Mouse (Mus musculus): Measurements from ENCODE around the gene Olfr1417. TPM values are rescaled to one million over a fixed set of nuclear protein-coding genes. Genes with fewer than 3 reads are reported as not detected.
"Not testable (repeated sequence)": the region's sequence is repeated elsewhere in the genome, so short reads cannot be mapped to it uniquely, and the experiment has no call there.

Gene Olfr1417
- not detected in 2 replicates for polyA plus RNA-seq (2014; fragmentation: Nextera tagmentation; extraction: Ambion mirVana)

DNA sequence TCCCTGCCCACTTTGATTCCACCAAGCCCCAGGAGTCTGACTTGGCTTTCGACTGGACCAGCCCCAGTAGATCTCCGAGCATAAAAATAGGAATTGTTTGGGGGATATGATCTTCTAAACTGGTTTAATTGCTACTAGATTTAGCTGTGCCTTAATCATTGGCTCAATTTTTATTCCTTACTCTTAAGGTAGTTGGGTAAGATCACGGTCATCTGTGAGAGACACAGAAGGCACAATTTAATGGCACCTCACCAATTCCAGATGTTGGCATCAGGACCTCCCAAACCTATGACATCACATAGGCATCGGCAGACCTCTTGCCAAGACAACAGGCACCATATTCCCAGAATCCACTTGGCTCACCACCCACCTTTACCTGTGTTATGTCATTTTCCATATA is at the start of gene Olfr1417:
Gene Olfr1417, minus strand, starts transcription at position 101 of the 400 bp plus-strand sequence.
- DNase-seq (ENCODE audit: low spot score) (no peak), ATAC-seq (replicated peaks; ENCODE audit: low FRiP score) (no peak)
- no peak within 1 kb of the TSS for H3K9ac ChIP-seq (ENCODE audit: low read depth, low read length)
- no peaks in the 10 kb centered on the region for H3K27me3 ChIP-seq (replicated peaks; ENCODE audit: control insufficient read depth, insufficient read depth, low read length)
- H3K4me1 ChIP-seq (replicated peaks; ENCODE audit: control insufficient read depth, insufficient read depth, low read length): no peaks in the 10 kb centered on the region
- H3K9me3 ChIP-seq (ENCODE audit: control insufficient read depth, low read length): no peaks in the 10 kb centered on the region
- H3K4me3 ChIP-seq (ENCODE audit: low read depth, low read length): no peak within 1 kb of the TSS
- no peaks in the 10 kb centered on the region for H3K36me3 ChIP-seq (ENCODE audit: control insufficient read depth, insufficient read depth, low read length)
- 71% methylated on average over 4 of the region's 4 CpGs for WGBS
- no peak within 1 kb of the TSS for H3K4me2 ChIP-seq
- no peak within 1 kb of the TSS for H3K27ac ChIP-seq (ENCODE audit: low read depth, low read length)

- Histone ChIP-seq H3K27ac (ENCODE audit: low read depth, low read length) (no peak within 1 kb of the TSS), H3K36me3 (ENCODE audit: control insufficient read depth, insufficient read depth, low read length) (no peaks in the 10 kb centered on the region), H3K27me3 (replicated peaks; ENCODE audit: control insufficient read depth, insufficient read depth, low read length) (no peaks in the 10 kb centered on the region), H3K4me2 (no peak within 1 kb of the TSS), H3K9me3 (ENCODE audit: control insufficient read depth, low read length) (no peaks in the 10 kb centered on the region), H3K9ac (ENCODE audit: low read depth, low read length) (no peak within 1 kb of the TSS), H3K4me1 (replicated peaks; ENCODE audit: control insufficient read depth, insufficient read depth, low read length) (no peaks in the 10 kb centered on the region), H3K4me3 (ENCODE audit: low read depth, low read length) (no peak within 1 kb of the TSS)
- DNase-seq (ENCODE audit: low spot score) (no peak), ATAC-seq (replicated peaks; ENCODE audit: low FRiP score) (no peak)
- WGBS: 29% methylated on average over 1 of the region's 1 CpGs
These were observed 47.2 kb upstream of the Olfr1417 start, which contains the start of gene Olfr1420 for GRCm38 (mm10) chr19:11886265-11886664. Gene Olfr1420 (plus strand): TSS chr19:11886565.

- DNase-seq (ENCODE audit: low spot score); H3K4me3 ChIP-seq (ENCODE audit: low read depth, low read length); ATAC-seq (replicated peaks; ENCODE audit: low FRiP score); H3K36me3 ChIP-seq (ENCODE audit: control insufficient read depth, insufficient read depth, low read length); H3K27ac ChIP-seq (ENCODE audit: low read depth, low read length); H3K4me2 ChIP-seq; H3K9me3 ChIP-seq (ENCODE audit: control insufficient read depth, low read length); H3K4me1 ChIP-seq (replicated peaks; ENCODE audit: control insufficient read depth, insufficient read depth, low read length); H3K27me3 ChIP-seq (replicated peaks; ENCODE audit: control insufficient read depth, insufficient read depth, low read length); H3K9ac ChIP-seq (ENCODE audit: low read depth, low read length): not testable (repeated sequence)
- 43% methylated on average over 22 of the region's 22 CpGs for WGBS
These were observed 39.4 kb upstream of the Olfr1417 start for GRCm38 (mm10) chr19:11878404-11878803.

DNA sequence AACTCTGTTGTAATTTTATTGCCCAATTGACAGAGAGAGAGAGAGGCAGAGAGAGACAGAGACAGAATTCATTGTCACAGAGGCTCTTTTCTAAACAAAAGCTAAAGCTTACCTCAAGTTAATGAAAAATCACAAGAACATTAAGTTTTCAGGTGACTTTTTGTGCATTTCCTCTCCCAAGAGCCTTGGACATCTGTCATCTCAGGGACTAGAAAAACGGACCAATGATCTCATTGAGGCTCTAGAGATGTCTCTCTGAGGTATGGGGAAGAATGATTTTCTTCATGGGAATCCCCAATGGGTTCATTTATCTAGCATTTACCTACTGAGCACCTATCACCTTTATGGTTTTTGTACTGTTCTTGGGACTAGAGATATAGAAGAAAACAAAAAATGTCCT is 36.0 kb upstream of the Olfr1417 start, which contains the start of gene Olfr1419:
Gene Olfr1419, minus strand, starts transcription at position 101 of the 400 bp plus-strand sequence.
- WGBS: 31% methylated on average over 1 of the region's 1 CpGs
- H3K27me3 ChIP-seq (replicated peaks; ENCODE audit: control insufficient read depth, insufficient read depth, low read length): no peaks in the 10 kb centered on the region

DNA sequence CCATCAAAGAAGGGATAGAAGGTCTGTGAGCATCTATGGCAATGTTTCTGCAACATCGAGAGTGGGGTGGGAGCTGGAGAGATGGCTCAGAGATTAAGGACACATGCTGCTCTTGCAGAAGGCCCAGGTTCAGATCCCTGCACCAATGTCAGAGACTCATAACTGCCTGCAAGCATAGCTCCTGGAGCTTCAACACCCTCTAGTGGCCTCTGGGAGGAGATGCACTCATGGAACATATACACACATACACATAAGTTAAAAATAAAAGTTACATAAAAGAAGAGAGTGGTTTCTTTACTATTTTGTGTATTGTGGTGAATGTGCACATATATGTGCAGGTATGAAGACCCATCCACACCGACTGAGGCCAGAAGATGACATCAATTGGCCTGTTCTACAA is 28.8 kb upstream of the Olfr1417 start:
- WGBS: 73% methylated on average over 2 of the region's 2 CpGs
- no peak overlapping the region for H3K9ac ChIP-seq (ENCODE audit: low read depth, low read length)
- H3K4me1 ChIP-seq (replicated peaks; ENCODE audit: control insufficient read depth, insufficient read depth, low read length): no peaks in the 10 kb centered on the region
- DNase-seq (ENCODE audit: low spot score) (no peak), ATAC-seq (replicated peaks; ENCODE audit: low FRiP score) (no peak)
- no peak overlapping the region for H3K4me2 ChIP-seq
- no peak overlapping the region for H3K27ac ChIP-seq (ENCODE audit: low read depth, low read length)
- no peaks in the 10 kb centered on the region for H3K36me3 ChIP-seq (ENCODE audit: control insufficient read depth, insufficient read depth, low read length)
- H3K9me3 ChIP-seq (ENCODE audit: control insufficient read depth, low read length): no peaks in the 10 kb centered on the region
- H3K27me3 ChIP-seq (replicated peaks; ENCODE audit: control insufficient read depth, insufficient read depth, low read length): no peaks in the 10 kb centered on the region
- H3K4me3 ChIP-seq (ENCODE audit: low read depth, low read length): no peak overlapping the region

More for the DNA sequence above, 36.0 kb upstream of the Olfr1417 start, which contains the start of gene Olfr1419:
- Histone ChIP-seq H3K4me2 (no peak within 1 kb of the TSS), H3K4me3 (ENCODE audit: low read depth, low read length) (no peak within 1 kb of the TSS), H3K4me1 (replicated peaks; ENCODE audit: control insufficient read depth, insufficient read depth, low read length) (no peaks in the 10 kb centered on the region), H3K9me3 (ENCODE audit: control insufficient read depth, low read length) (no peaks in the 10 kb centered on the region), H3K36me3 (ENCODE audit: control insufficient read depth, insufficient read depth, low read length) (no peaks in the 10 kb centered on the region), H3K27ac (ENCODE audit: low read depth, low read length) (no peak within 1 kb of the TSS), H3K9ac (ENCODE audit: low read depth, low read length) (no peak within 1 kb of the TSS)
- ATAC-seq (replicated peaks; ENCODE audit: low FRiP score) (no peak), DNase-seq (ENCODE audit: low spot score) (no peak)

DNA sequence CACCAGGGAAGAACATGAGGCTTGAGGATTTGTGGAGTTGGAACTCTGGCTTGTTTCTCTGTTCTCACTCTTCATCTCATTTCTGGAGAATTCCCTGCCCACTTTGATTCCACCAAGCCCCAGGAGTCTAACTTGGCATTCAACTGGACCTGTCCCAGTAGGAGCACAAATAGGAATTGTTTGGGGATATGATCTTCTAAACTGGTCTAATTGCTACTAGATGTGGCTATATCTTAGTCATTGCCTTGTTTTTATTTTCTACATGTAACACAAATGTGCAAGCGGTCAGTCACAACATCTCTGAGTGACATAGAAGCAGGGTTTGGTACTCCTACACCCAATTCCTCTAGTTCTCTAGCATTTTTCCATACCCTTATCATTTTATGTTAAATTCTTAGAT is 21.9 kb upstream of the Olfr1417 start, which contains the start of gene Olfr1418:
Gene Olfr1418, minus strand, starts transcription at position 101 of the 400 bp plus-strand sequence.
- no peak within 1 kb of the TSS for H3K27ac ChIP-seq (ENCODE audit: low read depth, low read length)
- H3K27me3 ChIP-seq (replicated peaks; ENCODE audit: control insufficient read depth, insufficient read depth, low read length): no peaks in the 10 kb centered on the region
- no peak within 1 kb of the TSS for H3K4me2 ChIP-seq
- H3K9ac ChIP-seq (ENCODE audit: low read depth, low read length): no peak within 1 kb of the TSS
- no peaks in the 10 kb centered on the region for H3K4me1 ChIP-seq (replicated peaks; ENCODE audit: control insufficient read depth, insufficient read depth, low read length)
- ATAC-seq (replicated peaks; ENCODE audit: low FRiP score) (no peak), DNase-seq (ENCODE audit: low spot score) (no peak)
- WGBS: 80% methylated on average over 1 of the region's 1 CpGs
- H3K36me3 ChIP-seq (ENCODE audit: control insufficient read depth, insufficient read depth, low read length): no peaks in the 10 kb centered on the region
- H3K9me3 ChIP-seq (ENCODE audit: control insufficient read depth, low read length): no peaks in the 10 kb centered on the region
- H3K4me3 ChIP-seq (ENCODE audit: low read depth, low read length): no peak within 1 kb of the TSS

GRCm38 (mm10) chr19:11856506-11856905 is 17.5 kb upstream of the Olfr1417 start:
- Histone ChIP-seq H3K27me3 (replicated peaks; ENCODE audit: control insufficient read depth, insufficient read depth, low read length) (no peaks in the 10 kb centered on the region), H3K9ac (ENCODE audit: low read depth, low read length) (no peak overlapping the region), H3K4me1 (replicated peaks; ENCODE audit: control insufficient read depth, insufficient read depth, low read length) (no peaks in the 10 kb centered on the region), H3K36me3 (ENCODE audit: control insufficient read depth, insufficient read depth, low read length) (no peaks in the 10 kb centered on the region), H3K27ac (ENCODE audit: low read depth, low read length) (no peak overlapping the region), H3K4me2 (no peak overlapping the region), H3K9me3 (ENCODE audit: control insufficient read depth, low read length) (no peaks in the 10 kb centered on the region), H3K4me3 (ENCODE audit: low read depth, low read length) (no peak overlapping the region)
- ATAC-seq (replicated peaks; ENCODE audit: low FRiP score) (no peak), DNase-seq (ENCODE audit: low spot score) (no peak)
- whole genome bisulfite sequencing: 75% methylated on average over 6 of the region's 6 CpGs

- WGBS: 74% methylated on average over 2 of the region's 2 CpGs
- no peak overlapping the region for H3K27ac ChIP-seq (ENCODE audit: low read depth, low read length)
- no peak for DNase-seq (ENCODE audit: low spot score)
- H3K9me3 ChIP-seq (ENCODE audit: control insufficient read depth, low read length): no peaks in the 10 kb centered on the region
- H3K4me2 ChIP-seq: no peak overlapping the region
- no peaks in the 10 kb centered on the region for H3K36me3 ChIP-seq (ENCODE audit: control insufficient read depth, insufficient read depth, low read length)
- no peak overlapping the region for H3K9ac ChIP-seq (ENCODE audit: low read depth, low read length)
- no peak for ATAC-seq (replicated peaks; ENCODE audit: low FRiP score)
- H3K4me1 ChIP-seq (replicated peaks; ENCODE audit: control insufficient read depth, insufficient read depth, low read length): no peaks in the 10 kb centered on the region
- no peak overlapping the region for H3K4me3 ChIP-seq (ENCODE audit: low read depth, low read length)
- no peaks in the 10 kb centered on the region for H3K27me3 ChIP-seq (replicated peaks; ENCODE audit: control insufficient read depth, insufficient read depth, low read length)
These were observed 15.8 kb upstream of the Olfr1417 start for GRCm38 (mm10) chr19:11854821-11855220.

GRCm38 (mm10) chr19:11852652-11853051 is 13.6 kb upstream of the Olfr1417 start:
- DNase-seq (ENCODE audit: low spot score): no peak
- Histone ChIP-seq H3K36me3 (ENCODE audit: control insufficient read depth, insufficient read depth, low read length) (no peaks in the 10 kb centered on the region), H3K9ac (ENCODE audit: low read depth, low read length) (no peak overlapping the region), H3K4me1 (replicated peaks; ENCODE audit: control insufficient read depth, insufficient read depth, low read length) (no peaks in the 10 kb centered on the region), H3K4me3 (ENCODE audit: low read depth, low read length) (no peak overlapping the region), H3K4me2 (no peak overlapping the region), H3K27ac (ENCODE audit: low read depth, low read length) (no peak overlapping the region), H3K27me3 (replicated peaks; ENCODE audit: control insufficient read depth, insufficient read depth, low read length) (no peaks in the 10 kb centered on the region), H3K9me3 (ENCODE audit: control insufficient read depth, low read length) (no peaks in the 10 kb centered on the region)
- 43% methylated on average over 4 of the region's 4 CpGs for WGBS
- no peak for ATAC-seq (replicated peaks; ENCODE audit: low FRiP score)

Data from liver, embryonic 11.5 days (tissue).